Mouse (Mus musculus): ENCODE measurements around the gene Bola1. TPM values are rescaled to one million over a fixed set of nuclear protein-coding genes. Genes with fewer than 3 reads are reported as not detected.
"Not testable (repeated sequence)": the region's sequence is repeated elsewhere in the genome, so short reads cannot be mapped to it uniquely, and the experiment has no call there.

Gene Bola1
- total RNA-seq, 2 experiments from 2014 or later: 16.2 to 16.7 TPM

DNA sequence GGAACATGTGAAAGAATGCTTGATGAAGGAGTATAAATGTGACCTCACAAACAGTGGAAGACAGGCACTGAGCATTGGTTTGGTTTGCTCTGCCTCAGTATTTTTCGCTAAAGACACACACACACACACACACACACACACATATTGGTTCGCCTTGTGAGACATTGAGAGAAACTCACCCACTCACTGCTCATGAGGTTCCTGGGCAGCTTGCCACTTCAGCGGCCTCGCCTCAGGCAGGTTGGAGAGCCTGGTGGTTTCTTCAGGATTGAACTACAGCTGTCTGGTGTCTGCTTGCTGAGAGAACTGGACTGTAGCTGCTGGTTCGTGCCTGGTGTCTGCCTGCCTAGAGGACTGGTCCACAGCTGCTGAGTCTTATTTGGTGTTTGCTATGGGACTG lies 40.7 kb upstream of the Bola1 start:
- DNase-seq (ENCODE audit: low spot score in 2 of 2): no peak
- TF ChIP-seq CTCF (conservative IDR thresholded peaks at IDR 0.05): no peak
- Histone ChIP-seq H3K27ac (no peak overlapping the region), H3K4me3 (no peak overlapping the region)

DNA sequence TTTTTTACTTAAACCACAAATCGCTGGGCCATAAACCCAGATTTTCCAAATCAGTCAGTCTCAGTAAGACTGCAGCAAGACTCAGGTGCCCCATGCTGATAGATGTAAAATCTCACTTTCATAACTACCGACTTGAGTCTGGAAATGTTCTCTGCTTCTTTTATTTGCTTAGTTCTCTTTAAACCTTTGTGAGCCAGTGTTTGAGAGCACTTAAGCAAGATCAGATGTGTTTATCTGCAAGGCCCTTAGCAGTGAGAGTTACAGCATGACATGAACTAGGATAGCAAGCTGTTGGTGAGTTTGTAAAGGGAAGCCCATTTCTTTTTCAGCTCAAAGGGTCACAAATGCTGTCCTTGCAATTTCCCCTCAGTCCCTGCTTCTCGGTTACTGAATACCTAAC lies 37.7 kb upstream of the Bola1 start:
- H3K4me3 ChIP-seq: no peak overlapping the region
- DNase-seq (ENCODE audit: low spot score in 2 of 2): no peak
- no peak overlapping the region for H3K27ac ChIP-seq
- TF ChIP-seq CTCF (conservative IDR thresholded peaks at IDR 0.05): no peak

DNA sequence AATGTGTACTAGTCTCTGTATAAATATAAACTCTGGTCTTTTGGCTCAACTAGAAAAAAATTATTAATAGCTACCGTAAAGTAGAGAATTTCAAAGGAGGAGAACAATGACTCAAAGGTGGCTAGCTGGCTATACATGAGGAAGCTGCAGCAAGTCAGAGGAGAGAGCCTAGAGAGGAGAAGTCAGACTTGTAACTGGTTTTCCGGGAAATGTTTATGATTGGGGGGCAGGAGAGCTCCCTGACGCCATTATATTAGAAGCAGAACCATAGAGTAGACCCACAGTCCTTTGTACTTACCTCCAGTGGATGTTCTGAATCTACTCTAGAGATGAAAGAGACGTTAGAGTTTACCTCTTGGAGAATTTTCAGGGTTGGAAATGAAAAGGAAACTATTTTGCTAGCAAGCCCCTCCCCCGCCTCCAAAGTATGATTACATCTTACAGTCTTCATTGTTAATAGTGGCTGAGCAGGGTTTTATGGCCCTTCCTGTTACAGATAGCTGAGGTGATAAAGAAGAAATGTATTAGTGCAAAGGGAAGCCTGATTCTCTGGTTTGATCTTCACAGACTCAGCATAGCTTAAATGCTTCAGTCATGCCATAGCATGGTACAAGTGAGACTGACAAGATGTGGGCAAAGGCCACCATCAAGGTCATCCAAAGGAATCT lies 36.6 kb upstream of the Bola1 start:
- TF ChIP-seq CTCF (conservative IDR thresholded peaks at IDR 0.05): no peak
- no peak for DNase-seq (ENCODE audit: low spot score in 2 of 2)
- Histone ChIP-seq H3K27ac (no peak overlapping the region), H3K4me3 (no peak overlapping the region)

DNA sequence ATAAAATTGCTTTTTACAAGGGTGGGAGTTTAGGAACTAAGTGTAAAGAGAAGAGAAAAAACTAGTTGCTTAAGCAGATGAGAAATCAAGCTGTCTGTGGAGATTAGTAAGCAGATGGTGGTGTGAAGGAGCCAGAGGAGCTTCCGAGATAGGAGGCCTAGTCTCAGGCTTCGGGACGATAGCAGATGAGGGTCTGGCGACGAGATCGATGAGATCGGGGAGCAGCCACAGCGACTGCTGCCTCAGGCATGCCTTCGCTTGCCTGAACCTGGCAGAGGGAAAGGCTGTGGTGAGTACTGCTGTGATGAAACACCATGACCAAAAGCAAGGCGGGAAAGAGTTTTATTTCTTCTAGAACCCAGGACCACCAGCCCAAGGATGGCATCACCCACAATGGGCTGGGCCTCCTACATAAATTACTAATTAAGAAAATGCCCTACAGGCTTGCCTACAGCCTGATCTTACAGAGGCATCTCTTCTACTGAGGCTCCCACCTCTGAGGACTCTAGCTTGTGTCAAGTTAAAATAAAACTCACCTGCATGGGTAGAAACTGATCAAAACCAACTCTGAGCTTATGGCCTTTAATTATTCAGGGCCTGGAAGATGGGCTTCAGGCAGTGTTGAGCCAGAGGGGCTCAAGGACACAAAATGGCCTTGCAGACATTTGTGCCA lies 35.3 kb upstream of the Bola1 start:
- H3K27ac ChIP-seq: no peak overlapping the region; the same call in 1 of the 2 replicates
- no peak for DNase-seq (ENCODE audit: low spot score in 2 of 2)
- TF ChIP-seq CTCF (conservative IDR thresholded peaks at IDR 0.05): no peak
- H3K4me3 ChIP-seq: no peak overlapping the region

DNA sequence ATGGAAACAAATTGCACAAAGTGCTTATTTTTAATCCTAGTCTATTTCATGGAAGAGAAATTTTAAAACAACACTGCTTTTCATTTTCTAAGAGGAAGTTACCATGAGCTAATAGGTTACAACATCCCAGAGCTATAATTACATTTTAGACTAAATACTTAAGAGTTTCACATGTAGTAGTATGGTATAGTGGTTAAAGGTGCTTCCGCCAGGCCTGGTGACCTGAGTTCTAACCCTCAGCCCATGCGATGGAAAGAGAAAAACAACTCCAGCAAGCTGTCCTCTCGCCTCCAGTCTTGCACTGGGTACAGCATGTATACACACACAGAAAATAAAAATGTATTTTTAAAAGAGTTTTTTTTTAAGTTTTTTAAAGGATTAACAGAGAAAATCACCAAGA lies 32.3 kb upstream of the Bola1 start:
- Histone ChIP-seq H3K4me3 (no peak overlapping the region), H3K27ac (no peak overlapping the region)
- no peak for TF ChIP-seq CTCF (conservative IDR thresholded peaks at IDR 0.05)
- DNase-seq (ENCODE audit: low spot score in 2 of 2): no peak

DNA sequence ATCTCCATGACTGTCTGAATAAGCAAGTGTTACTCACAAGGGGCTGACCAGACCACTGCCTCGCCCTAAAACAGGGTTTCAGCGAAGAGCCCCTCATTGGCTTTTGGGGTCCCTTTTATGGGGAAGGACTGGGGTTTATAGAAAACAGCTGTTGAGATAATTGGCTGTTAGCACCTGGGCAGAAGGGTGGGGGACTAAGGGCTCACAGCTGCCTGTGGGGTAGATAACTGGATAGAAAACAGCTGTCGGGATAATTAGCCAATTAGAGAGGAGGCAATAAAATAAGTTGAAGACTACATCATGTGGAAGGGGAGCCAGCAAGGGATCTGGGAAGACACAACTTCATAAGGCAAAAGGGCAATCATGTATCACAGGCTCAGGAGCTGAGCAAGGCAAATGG lies 31.4 kb upstream of the Bola1 start:
- DNase-seq (ENCODE audit: low spot score in 2 of 2): no peak
- H3K27ac ChIP-seq: no peak overlapping the region
- TF ChIP-seq CTCF (conservative IDR thresholded peaks at IDR 0.05): no peak
- no peak overlapping the region for H3K4me3 ChIP-seq

DNA sequence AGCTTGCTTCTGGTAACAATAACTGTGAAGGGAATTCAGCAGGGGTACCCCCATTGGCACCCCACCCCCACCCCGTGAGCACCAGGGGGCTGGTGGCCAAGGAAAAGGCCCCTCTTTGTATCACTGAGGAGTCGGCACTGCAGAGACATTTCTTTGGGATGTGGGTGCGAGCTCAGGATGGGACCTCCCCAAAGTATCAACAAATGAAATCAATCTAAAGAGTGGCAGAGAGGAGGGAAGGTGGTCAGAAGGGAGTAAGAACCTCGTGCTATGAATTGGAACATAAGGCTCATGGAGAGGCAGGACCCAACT lies 29.5 kb upstream of the Bola1 start:
- no peak for DNase-seq (ENCODE audit: low spot score in 2 of 2)
- Histone ChIP-seq H3K27ac (no peak overlapping the region), H3K4me3 (no peak overlapping the region)

DNA sequence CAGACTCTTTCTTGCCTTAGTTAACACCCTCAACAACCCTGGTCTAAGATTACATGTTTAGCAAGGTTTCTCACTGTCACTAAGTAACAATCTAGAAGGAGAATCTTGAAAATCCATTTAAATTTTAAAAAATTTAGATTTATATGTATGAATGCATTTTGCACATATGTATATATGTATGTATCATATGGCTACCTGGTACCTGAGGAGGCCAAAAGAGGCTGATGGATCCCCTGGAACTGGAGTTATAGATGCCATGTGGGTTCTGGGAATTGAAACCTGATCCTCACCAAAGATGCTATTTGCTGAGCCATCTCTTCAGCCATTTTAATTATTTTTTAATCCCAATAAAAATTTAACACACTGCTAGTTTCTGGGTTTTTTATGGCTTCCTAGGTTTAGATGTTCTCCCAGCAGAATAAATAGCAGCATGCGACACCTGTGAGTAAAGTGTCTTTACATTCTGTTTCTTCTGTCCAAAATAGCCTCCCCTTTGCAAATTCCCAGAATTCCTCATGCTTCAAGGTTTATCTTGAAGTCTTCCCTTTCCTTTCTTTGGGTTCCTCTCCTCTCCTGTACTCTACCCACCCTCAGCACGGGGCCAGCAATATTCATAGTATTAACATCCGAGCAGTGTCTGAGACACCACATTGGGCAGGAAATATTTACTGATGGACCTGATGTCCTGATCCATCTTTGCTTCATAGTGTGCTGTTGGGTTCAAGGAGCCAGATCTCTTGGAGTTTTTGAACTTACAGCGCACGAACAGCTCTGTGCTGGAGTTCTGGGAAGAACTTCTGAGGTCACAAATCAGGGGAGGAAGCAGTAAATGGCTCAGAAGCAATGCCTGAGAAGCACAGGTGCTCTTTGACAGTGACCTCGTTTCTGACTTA lies 28.9 kb upstream of the Bola1 start:
- DNase-seq (ENCODE audit: low spot score in 2 of 2): no peak
- Histone ChIP-seq H3K4me3 (no peak overlapping the region), H3K27ac (no peak overlapping the region)
- no peak for TF ChIP-seq CTCF (conservative IDR thresholded peaks at IDR 0.05)

More for the DNA sequence above, 29.5 kb upstream of the Bola1 start:
- no peak for TF ChIP-seq CTCF (conservative IDR thresholded peaks at IDR 0.05)

DNA sequence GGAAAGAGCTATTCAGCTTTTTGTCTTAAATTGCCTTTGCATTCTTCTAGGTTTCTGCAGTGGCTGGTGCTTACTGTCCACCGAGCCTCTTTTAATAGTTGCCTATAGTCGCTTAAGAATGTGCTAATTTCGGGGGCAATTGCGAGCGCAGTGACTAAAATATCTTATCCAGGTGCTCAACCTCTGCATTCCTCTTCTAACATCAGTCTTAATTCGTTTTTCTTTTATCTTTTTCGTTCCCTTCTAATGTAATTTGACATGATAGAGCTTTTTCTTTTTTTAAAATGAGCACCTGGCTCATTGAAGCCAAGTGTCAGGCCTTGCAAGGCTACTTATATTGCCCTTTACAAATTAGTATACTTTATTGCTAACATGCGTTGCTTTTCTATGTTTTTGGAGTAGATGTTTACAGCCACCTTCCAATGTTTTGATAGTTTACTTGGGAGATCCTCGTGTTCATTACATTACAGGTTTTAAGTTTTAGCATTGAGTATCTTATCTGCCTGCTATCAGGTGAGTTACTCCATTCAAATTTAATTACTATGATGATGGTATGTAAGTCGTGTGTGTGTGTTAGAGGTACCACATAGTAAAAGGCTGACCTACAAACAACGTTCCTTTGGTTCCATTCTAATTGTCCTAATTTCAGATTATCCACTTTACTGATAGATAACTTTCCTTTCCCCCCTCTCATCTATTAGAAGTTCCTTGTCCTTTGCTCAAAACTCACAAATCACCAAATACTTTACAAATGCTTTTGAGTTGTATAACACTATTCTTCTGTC lies 28.0 kb upstream of the Bola1 start:
- H3K4me3 ChIP-seq: no peak overlapping the region
- TF ChIP-seq CTCF (conservative IDR thresholded peaks at IDR 0.05): no peak

DNA sequence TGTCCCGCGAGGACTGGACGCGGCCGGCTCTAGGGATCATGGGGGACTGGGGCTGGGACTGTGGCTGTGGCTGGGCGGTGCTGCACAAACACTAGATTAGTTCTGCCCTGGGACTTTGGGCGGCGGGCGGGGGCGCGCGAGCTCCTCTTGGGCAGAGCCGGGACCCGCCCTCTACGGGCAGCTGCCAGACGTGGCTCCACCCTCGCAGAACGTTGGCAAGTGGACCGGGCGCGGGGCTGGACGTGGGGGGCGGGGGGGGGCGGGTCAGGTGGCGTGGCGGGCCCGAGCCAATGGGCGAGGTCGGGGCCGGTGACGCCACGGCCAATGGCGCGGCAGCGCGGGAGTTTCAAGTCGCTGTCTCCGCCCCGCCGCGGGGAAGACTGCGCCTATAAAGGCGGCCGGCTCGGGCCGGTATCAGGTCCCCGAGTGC lies 26.9 kb upstream of the Bola1 start, which contains the start of gene Hist2h3c1:
Gene Hist2h3c1, plus strand, starts transcription at position 259 of the 430 bp plus-strand sequence.
- H3K27ac ChIP-seq; DNase-seq (ENCODE audit: low spot score in 2 of 2): not testable (repeated sequence)
- H3K4me3 ChIP-seq: peak within 1 kb of the TSS; percentile 40; the same call in 1 of the 2 replicates

More for the DNA sequence above, 28.0 kb upstream of the Bola1 start:
- no peak overlapping the region for H3K27ac ChIP-seq
- DNase-seq (ENCODE audit: low spot score in 2 of 2): no peak

DNA sequence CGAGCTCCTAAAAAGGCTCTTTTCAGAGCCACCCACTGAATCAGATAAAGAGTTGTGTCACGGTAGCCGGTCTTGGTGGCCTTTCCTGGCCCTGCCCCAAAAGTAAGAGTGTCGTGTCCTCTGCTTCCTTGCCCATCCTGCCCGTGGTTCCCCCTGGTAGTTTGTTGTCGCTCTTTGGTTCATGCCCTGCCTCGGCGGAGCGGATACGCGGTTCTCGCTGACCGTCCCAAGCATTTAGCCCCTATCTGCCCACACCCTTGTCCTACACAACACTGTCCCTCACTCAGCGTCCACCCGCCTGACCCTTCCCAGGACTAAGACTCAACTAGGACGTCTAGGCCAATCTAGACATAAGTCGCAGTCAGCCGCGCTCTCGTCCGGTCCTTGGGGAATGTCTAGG lies 26.5 kb upstream of the Bola1 start:
- not testable (repeated sequence) for H3K27ac ChIP-seq

DNA sequence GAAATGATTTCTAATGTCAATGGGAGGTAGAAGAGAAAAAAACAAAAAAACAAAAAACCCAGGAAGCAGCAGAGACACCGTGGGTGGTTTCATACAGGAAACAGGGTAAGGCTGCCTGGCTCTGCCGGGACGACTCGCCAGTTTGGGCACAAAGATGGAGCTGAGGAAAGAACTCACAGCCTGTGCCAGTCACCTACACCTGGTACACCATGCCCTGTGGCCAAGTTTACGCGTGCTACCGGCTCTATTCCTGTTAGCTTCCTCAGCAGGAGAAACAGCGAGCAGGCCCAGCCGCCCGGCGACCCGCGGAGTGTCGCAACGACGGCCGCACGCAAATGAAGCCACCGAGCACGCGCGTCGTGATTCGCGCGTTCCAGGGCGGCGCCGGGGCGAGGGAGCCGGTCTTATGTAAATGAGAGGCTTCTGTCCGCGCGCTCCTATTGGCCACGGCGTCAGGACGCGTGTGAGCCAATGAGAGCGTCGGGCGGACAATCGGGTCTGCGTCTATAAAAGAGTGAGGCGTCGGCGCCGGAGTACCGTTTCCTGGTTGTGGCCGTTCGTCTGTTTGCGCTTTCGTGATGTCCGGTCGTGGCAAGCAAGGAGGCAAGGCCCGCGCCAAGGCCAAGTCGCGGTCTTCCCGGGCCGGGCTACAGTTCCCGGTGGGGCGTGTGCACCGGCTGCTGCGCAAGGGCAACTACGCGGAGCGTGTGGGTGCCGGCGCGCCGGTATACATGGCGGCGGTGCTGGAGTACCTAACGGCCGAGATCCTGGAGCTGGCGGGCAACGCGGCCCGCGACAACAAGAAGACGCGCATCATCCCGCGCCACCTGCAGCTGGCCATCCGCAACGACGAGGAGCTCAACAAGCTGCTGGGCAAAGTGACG lies 25.7 kb upstream of the Bola1 start, which contains the start of gene Hist2h2aa1:
Gene Hist2h2aa1, plus strand, starts transcription at position 495 of the 884 bp plus-strand sequence.
- DNase-seq (ENCODE audit: low spot score in 2 of 2): peak; percentile 84 to 87

More for the DNA sequence above, 26.5 kb upstream of the Bola1 start:
- DNase-seq (ENCODE audit: low spot score in 2 of 2): not testable (repeated sequence)
- H3K4me3 ChIP-seq: peak overlapping the region; percentile 40; the same call in 1 of the 2 replicates

More for the DNA sequence above, 25.7 kb upstream of the Bola1 start, which contains the start of gene Hist2h2aa1:
- peak within 1 kb of the TSS; percentile 98 for H3K27ac ChIP-seq
- H3K4me3 ChIP-seq: peak within 1 kb of the TSS; percentile 84
